Mouse (Mus musculus): ENCODE measurements around the gene Gm28042. TPM values are rescaled to one million over a fixed set of nuclear protein-coding genes. Genes with fewer than 3 reads are reported as not detected.

Gm28042 gene
- polyA plus RNA-seq, 1 experiment from 2014 or later: 0.70 TPM

- H3K4me3 ChIP-seq (ENCODE audit: low read depth, low read length): no peak overlapping the region
- no peak for TF ChIP-seq EP300 (IDR thresholded peaks at IDR 0.05)
- no peak for TF ChIP-seq CTCF (IDR thresholded peaks at IDR 0.05)
- H3K36me3 ChIP-seq (ENCODE audit: insufficient read depth, low read length): peaks cover 32% of the 10 kb centered on the region
- no peak overlapping the region for H3K9ac ChIP-seq (replicated peaks; ENCODE audit: low read depth)
- ATAC-seq: peak; percentile 57
- H3K9me3 ChIP-seq (ENCODE audit: low read length): no peaks in the 10 kb centered on the region
- no peak overlapping the region for H3K4me2 ChIP-seq (replicated peaks; ENCODE audit: low read depth, low read length)
- no peak for DNase-seq (ENCODE audit: low spot score)
- H3K27me3 ChIP-seq (replicated peaks; ENCODE audit: insufficient read depth, low read length): no peaks in the 10 kb centered on the region
- H3K4me1 ChIP-seq (ENCODE audit: insufficient read depth, low read depth, low read length): no peaks in the 10 kb centered on the region
- H3K27ac ChIP-seq (ENCODE audit: low read length): no peak overlapping the region
- 67% methylated on average over 12 of the region's 12 CpGs for WGBS
Observed at GRCm38 (mm10) chr2:120017599-120017998, 9.7 kb upstream of the Gm28042 start.

GRCm38 (mm10) chr2:120024337-120024736 lies 3.0 kb upstream of the Gm28042 start:
- DNase-seq (ENCODE audit: low spot score): no peak
- TF ChIP-seq CTCF (IDR thresholded peaks at IDR 0.05) (no peak), EP300 (IDR thresholded peaks at IDR 0.05) (no peak)
- Histone ChIP-seq H3K27me3 (replicated peaks; ENCODE audit: insufficient read depth, low read length) (no peaks in the 10 kb centered on the region), H3K9ac (replicated peaks; ENCODE audit: low read depth) (no peak overlapping the region), H3K4me3 (ENCODE audit: low read depth, low read length) (no peak overlapping the region), H3K4me2 (replicated peaks; ENCODE audit: low read depth, low read length) (no peak overlapping the region), H3K4me1 (ENCODE audit: insufficient read depth, low read depth, low read length) (peaks cover 9% of the 10 kb centered on the region), H3K27ac (ENCODE audit: low read length) (no peak overlapping the region), H3K9me3 (ENCODE audit: low read length) (no peaks in the 10 kb centered on the region), H3K36me3 (ENCODE audit: insufficient read depth, low read length) (peaks cover 14% of the 10 kb centered on the region)
- WGBS: 81% methylated on average over 5 of the region's 5 CpGs
- ATAC-seq: no peak

GRCm38 (mm10) chr2:120027950-120028331 lies 648 bp downstream of the Gm28042 start:
- Histone ChIP-seq H3K9me3 (ENCODE audit: low read length) (no peaks in the 10 kb centered on the region), H3K36me3 (ENCODE audit: insufficient read depth, low read length) (peaks cover 8% of the 10 kb centered on the region; the same call in 1 of the 2 replicates), H3K4me3 (ENCODE audit: low read depth, low read length) (peak overlapping the region; percentile 59), H3K4me1 (ENCODE audit: insufficient read depth, low read depth, low read length) (peaks cover 9% of the 10 kb centered on the region), H3K9ac (replicated peaks; ENCODE audit: low read depth) (peak overlapping the region; percentile 73), H3K27ac (ENCODE audit: low read length) (peak overlapping the region; percentile 90), H3K27me3 (replicated peaks; ENCODE audit: insufficient read depth, low read length) (no peaks in the 10 kb centered on the region), H3K4me2 (replicated peaks; ENCODE audit: low read depth, low read length) (peak overlapping the region; percentile 79)
- WGBS: 39% methylated on average over 3 of the region's 3 CpGs
- TF ChIP-seq EP300 (IDR thresholded peaks at IDR 0.05) (no peak), CTCF (IDR thresholded peaks at IDR 0.05) (no peak)
- ATAC-seq: peak; percentile 9; the same call in 1 of the 2 replicates
- peak; percentile 18 for DNase-seq (ENCODE audit: low spot score)

- WGBS: 65% methylated on average over 8 of the region's 8 CpGs
- Histone ChIP-seq H3K4me3 (ENCODE audit: low read depth, low read length) (no peak overlapping the region), H3K4me1 (ENCODE audit: insufficient read depth, low read depth, low read length) (peaks cover 12% of the 10 kb centered on the region), H3K36me3 (ENCODE audit: insufficient read depth, low read length) (no peaks in the 10 kb centered on the region), H3K9ac (replicated peaks; ENCODE audit: low read depth) (no peak overlapping the region), H3K27me3 (replicated peaks; ENCODE audit: insufficient read depth, low read length) (no peaks in the 10 kb centered on the region), H3K9me3 (ENCODE audit: low read length) (no peaks in the 10 kb centered on the region), H3K4me2 (replicated peaks; ENCODE audit: low read depth, low read length) (no peak overlapping the region), H3K27ac (ENCODE audit: low read length) (no peak overlapping the region)
- ATAC-seq (peak; percentile 52), DNase-seq (ENCODE audit: low spot score) (peak; percentile 74)
- TF ChIP-seq EP300 (IDR thresholded peaks at IDR 0.05) (peak; percentile 27; the same call in 1 of the 2 replicates), CTCF (IDR thresholded peaks at IDR 0.05) (no peak)
Observed at GRCm38 (mm10) chr2:120030380-120030779, 3.1 kb downstream of the Gm28042 start.

GRCm38 (mm10) chr2:120032726-120033467 lies 5.6 kb downstream of the Gm28042 start, which contains the start of gene Pla2g4b:
Gene Pla2g4b (plus strand): TSS chr2:120033417.
- no peak for DNase-seq (ENCODE audit: low spot score)
- Histone ChIP-seq H3K36me3 (ENCODE audit: insufficient read depth, low read length) (no peaks in the 10 kb centered on the region), H3K9me3 (ENCODE audit: low read length) (no peaks in the 10 kb centered on the region), H3K27me3 (replicated peaks; ENCODE audit: insufficient read depth, low read length) (no peaks in the 10 kb centered on the region), H3K4me1 (ENCODE audit: insufficient read depth, low read depth, low read length) (peaks cover 9% of the 10 kb centered on the region), H3K4me2 (replicated peaks; ENCODE audit: low read depth, low read length) (no peak within 1 kb of the TSS), H3K4me3 (ENCODE audit: low read depth, low read length) (no peak within 1 kb of the TSS), H3K9ac (replicated peaks; ENCODE audit: low read depth) (no peak within 1 kb of the TSS), H3K27ac (ENCODE audit: low read length) (no peak within 1 kb of the TSS)
- WGBS: 73% methylated on average over 12 of the region's 12 CpGs
- ATAC-seq: no peak
- TF ChIP-seq EP300 (IDR thresholded peaks at IDR 0.05): no peak
- no peak for TF ChIP-seq CTCF (IDR thresholded peaks at IDR 0.05)

GRCm38 (mm10) chr2:120033726-120034125 lies 6.4 kb downstream of the Gm28042 start:
- Histone ChIP-seq H3K36me3 (ENCODE audit: insufficient read depth, low read length) (no peaks in the 10 kb centered on the region), H3K4me1 (ENCODE audit: insufficient read depth, low read depth, low read length) (peaks cover 3% of the 10 kb centered on the region; the same call in 1 of the 2 replicates), H3K4me3 (ENCODE audit: low read depth, low read length) (no peak overlapping the region), H3K9me3 (ENCODE audit: low read length) (no peaks in the 10 kb centered on the region), H3K4me2 (replicated peaks; ENCODE audit: low read depth, low read length) (no peak overlapping the region), H3K9ac (replicated peaks; ENCODE audit: low read depth) (no peak overlapping the region), H3K27me3 (replicated peaks; ENCODE audit: insufficient read depth, low read length) (no peaks in the 10 kb centered on the region), H3K27ac (ENCODE audit: low read length) (no peak overlapping the region)
- WGBS: 39% methylated on average over 5 of the region's 5 CpGs
- ATAC-seq (no peak), DNase-seq (ENCODE audit: low spot score) (no peak)
- no peak for TF ChIP-seq EP300 (IDR thresholded peaks at IDR 0.05)
- no peak for TF ChIP-seq CTCF (IDR thresholded peaks at IDR 0.05)

All from lung, postnatal 0 days (tissue).